Mouse (Mus musculus) mesoderm, embryonic 11.5 days (tissue): ENCODE data around the gene Epm2aip1.

Experiments used
- DNase-seq: peaks from one replicate; pipeline ENCODE4 v3.0.0-alpha.2; 2012; ENCODE audit warnings: low read depth, low spot score

Gene Epm2aip1

GRCm38 (mm10) chr9:111271434-111272160 is at the start of gene Epm2aip1, which contains the start of gene Mlh1:
Gene Epm2aip1, plus strand, starts transcription at chr9:111271929.
Gene Mlh1, minus strand, starts transcription at chr9:111271791.
- peak; percentile 100 for DNase-seq

DNA sequence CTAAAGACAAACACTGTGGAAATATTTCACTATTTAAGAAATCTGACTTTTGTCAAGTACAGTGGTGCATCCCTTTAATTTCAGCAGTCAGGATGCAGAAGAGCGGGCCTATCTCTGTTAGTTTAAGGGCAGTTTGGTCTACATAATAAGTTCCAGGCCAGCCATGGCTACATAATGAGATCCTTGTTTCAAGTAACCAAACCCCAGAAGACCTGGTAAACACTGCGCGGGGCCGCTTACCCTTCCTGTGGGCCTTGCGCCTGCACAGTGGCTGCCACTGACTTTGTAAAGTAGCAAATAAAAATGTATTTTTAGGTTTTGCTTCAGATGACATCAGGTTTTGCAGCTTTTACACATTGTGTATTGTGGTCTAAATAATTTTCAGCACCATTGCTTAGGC is 48.3 kb upstream of the Epm2aip1 start:
- no peak for DNase-seq

GRCm38 (mm10) chr9:111228446-111228845 is 43.3 kb upstream of the Epm2aip1 start:
- DNase-seq = no peak

- no peak for DNase-seq
These were observed 37.0 kb upstream of the Epm2aip1 start for GRCm38 (mm10) chr9:111234701-111235100.

- DNase-seq = no peak
These were observed 34.0 kb upstream of the Epm2aip1 start for GRCm38 (mm10) chr9:111237726-111238125.

- no peak for DNase-seq
These were observed 31.9 kb upstream of the Epm2aip1 start for GRCm38 (mm10) chr9:111239821-111240220.

DNA sequence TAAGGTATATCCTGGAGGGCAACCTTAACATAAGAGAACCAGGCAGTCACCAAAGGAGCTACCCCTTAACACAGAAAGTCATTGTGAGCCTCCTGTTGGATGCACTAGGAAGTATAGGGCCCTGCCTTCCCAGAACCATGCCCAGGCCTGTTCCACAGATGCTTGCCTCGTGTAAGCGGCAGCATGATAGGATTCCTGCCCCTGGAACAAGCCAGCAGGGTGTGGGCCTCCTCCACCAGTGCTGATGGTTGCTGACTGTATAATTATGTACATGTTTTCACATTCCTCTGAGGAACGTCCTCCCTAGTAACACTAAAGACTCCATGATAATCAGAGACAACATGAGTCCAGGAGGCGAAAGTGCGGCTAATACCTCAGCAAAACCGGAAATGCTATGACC is 28.3 kb upstream of the Epm2aip1 start:
- DNase-seq = no peak

DNA sequence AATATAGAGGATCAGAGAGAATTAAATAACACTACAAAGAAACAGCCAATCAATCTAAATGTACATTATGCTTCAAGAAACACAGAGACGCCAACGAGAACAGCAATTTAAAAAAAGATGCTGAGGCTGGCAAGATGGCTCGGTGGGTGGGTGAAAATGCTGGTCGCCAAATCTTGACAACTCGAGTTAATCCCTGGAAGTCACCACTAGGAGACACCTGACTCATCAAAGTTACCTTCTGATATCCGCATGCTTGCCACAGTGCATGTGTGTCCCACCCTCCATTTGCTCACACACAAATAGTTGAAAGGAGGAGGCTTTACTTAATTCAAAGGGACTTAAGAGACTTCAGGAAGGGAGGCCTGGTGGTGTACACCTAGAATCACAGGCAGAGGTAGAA is 26.2 kb upstream of the Epm2aip1 start:
- DNase-seq = no peak

DNA sequence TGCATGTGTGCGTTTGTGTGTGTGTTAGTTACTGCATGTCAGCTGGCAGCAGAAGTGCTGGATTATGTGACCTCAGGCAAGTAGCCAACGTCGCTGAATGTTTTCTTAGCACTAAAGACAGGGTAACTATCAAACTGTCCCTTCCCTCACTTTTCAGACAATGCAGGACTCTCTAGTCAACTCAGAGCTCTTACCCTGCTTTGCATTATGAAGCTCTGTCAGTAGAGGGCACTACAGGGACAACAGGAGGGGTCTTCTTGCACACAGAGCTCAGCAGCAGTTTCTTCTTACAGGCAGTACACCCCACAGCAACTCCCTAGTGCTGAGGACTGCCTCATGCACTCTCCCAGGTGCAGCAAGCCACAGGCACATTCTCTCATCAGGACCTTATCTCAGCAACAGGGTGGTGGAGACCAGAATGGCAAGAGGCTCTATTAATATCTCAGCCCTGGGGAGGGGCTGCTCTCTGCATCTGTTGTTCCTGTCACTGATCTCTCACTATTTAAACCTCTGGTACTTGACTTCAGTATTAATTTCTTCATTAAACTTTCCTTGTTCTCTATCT is 24.0 kb upstream of the Epm2aip1 start:
- peak; percentile 23 for DNase-seq

- DNase-seq = no peak
These were observed 19.4 kb upstream of the Epm2aip1 start for GRCm38 (mm10) chr9:111252161-111252869.

DNA sequence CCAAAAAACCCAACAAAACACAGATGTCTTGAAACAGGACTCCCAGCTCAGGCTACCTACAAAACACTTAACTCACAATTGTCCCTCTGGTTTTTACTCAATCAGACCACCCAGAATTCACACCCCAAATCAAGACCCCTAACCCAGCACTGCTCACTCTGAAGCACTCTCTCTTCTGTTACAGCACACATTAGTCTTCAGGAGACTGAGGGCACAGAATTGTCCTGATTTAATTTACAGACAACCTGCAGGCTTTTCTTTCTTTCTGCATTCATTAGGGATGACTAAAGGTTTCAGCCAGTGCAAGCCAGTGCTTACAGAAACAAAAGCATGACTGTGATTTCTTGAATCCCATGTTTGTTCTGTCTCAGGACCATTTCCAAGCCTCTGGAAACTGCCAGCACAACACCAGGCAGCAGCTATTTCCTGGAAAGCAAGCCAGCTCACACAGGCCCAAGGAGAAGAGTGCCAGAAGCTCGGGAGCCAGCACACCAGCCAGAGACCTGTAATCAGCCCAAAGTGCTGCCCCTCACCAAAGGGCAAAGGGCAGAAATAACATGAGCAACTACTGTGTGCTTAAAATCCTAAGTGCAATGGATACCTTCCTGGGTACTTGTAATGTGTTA is 11.3 kb upstream of the Epm2aip1 start:
- no peak for DNase-seq

- no peak for DNase-seq
These were observed 10.4 kb upstream of the Epm2aip1 start for GRCm38 (mm10) chr9:111261356-111261755.

GRCm38 (mm10) chr9:111267998-111268397 is 3.7 kb upstream of the Epm2aip1 start:
- no peak for DNase-seq

DNA sequence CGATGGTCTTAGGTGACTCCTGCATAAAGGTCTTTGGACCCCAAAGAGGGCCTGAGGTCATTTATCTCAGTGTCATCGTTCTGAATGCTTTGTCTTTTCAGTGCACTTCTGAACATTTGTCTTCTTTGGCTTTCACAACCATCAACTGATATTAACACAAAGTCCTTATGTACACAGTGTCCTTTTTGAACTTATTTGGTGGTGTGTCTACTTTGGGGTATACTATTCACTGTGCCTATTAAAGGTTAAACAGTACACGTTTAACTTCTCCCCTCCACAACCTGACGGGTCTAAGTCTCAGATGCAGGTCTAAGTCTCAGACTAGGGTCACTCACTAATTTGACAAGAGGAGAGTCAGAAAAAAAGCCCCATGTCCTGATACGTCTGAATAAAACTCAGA is 1.1 kb upstream of the Epm2aip1 start:
- no peak for DNase-seq

- DNase-seq = no peak
These were observed 684 bp upstream of the Epm2aip1 start for GRCm38 (mm10) chr9:111271056-111271433.

DNA sequence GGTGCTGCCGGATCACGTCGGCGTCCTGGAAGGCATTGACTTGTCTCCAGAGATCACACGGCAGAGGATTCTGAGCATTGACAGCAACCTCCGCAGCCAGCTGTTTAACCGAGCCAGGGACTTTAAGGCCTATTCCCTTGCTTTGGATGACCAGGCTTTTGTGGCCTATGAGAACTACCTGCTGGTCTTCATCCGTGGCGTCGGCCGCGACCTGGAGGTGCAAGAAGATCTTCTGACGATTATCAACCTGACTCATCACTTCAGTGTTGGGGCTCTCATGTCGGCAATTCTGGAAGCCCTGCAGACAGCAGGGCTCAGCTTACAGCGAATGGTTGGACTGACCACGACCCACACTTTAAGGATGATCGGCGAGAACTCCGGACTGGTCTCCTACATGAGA is 627 bp downstream of the Epm2aip1 start:
- DNase-seq = peak; percentile 20

GRCm38 (mm10) chr9:111272996-111273785 is 1.5 kb downstream of the Epm2aip1 start:
- no peak for DNase-seq

- no peak for DNase-seq
These were observed 2.2 kb downstream of the Epm2aip1 start for GRCm38 (mm10) chr9:111273958-111274357.

DNA sequence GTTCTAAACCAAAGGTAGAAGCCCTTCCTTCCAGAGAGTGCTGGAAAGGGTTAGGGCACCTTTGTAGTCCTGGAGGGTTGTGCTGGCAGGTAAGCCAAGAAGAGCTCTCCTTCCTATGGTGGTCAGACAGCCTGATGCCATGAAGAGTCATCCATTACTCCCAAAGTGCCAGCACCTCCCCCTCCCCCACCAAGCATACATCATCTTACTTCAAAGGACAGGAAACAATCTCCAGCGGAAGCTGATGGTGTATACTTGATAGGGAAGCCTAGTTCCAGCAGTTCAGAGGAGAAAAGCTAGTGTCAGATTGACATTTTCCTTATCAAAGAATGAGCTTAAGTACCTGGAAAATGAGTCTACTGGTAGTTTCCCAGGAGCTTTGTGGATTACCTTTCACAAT is 3.4 kb downstream of the Epm2aip1 start:
- no peak for DNase-seq

DNA sequence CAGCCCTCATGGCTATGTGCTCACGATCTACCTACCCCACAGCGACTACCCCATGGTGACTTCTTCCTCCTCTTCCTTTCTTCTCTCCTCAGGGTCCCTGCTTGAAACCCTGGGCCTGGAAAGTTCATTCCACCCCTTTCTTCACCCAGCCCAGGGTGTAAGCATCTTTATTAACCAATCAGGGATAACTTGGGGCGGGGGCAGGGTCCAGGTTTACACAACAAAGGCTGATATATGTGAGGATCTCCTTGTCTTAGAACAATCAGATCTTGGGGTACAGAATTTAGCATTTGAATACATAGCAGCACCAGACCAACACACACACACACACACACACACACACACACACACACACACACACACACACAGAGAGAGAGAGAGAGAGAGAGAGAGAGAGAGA is 13.3 kb downstream of the Epm2aip1 start:
- no peak for DNase-seq

DNA sequence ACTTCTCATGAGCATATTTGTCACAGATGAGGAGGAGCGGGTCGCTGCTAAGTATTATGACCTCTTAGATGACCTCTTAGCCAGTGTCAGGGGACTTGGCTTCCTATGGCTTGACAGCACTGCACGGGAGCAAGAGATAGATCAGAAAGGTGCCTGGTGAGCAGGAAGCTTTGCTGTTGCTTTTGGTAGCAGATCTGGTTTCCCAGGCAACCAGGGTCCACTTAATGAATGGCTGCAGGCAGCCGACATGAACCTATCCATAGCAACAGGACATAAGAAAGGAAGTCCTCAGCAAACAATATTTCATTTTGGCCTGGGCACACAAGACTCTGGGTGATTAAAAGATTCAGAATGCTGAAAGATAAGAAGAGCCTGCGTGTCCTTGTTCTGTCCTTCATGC is 13.9 kb downstream of the Epm2aip1 start:
- peak; percentile 62 for DNase-seq

GRCm38 (mm10) chr9:111286468-111286867 is 14.7 kb downstream of the Epm2aip1 start:
- no peak for DNase-seq
